Mouse (Mus musculus) heart, embryonic 14.5 days (tissue): ENCODE results near the gene Ssna1. TPM values are rescaled to one million over a fixed set of nuclear protein-coding genes. Genes with fewer than 3 reads are reported as not detected.
A peak's percentile ranks its signal among the peaks of the same experiment; 100 is the strongest.

ENCODE experiments used
- ATAC-seq: fragments of 200-750 bp; cut with Nextera tagmentation; 2 replicates; pipeline ENCODE4 v1.8.0; 2017; ENCODE audit warnings: low read depth, moderate TSS enrichment; ENCODE audit not compliant: insufficient number of reproducible peaks, insufficient read depth, low FRiP score
- H3K27ac ChIP-seq, 2 experiments: fragments of 200-500 bp in 1 of 2; fragments of 300-500 bp in 1 of 2; sonication (generic) in 1 of 2; replicated peaks in 1 of 2; 2 replicates each; pipeline ENCODE4 v1.5.1; 2012 to 2014; ENCODE audit warnings: low read depth in 2 of 2, low read length in 2 of 2, control low read depth in 1 of 2, mild to moderate bottlenecking in 1 of 2, mixed read lengths in 1 of 2; ENCODE audit not compliant: control insufficient read depth in 1 of 2, insufficient read depth in 1 of 2
- H3K27me3 ChIP-seq: fragments of 300-500 bp; sonication (generic); 2 replicates; pipeline ENCODE4 v1.6.1; 2014; ENCODE audit warnings: mild to moderate bottlenecking, low read length, control low read depth; ENCODE audit not compliant: control insufficient read depth, insufficient read depth
- H3K36me3 ChIP-seq: fragments of 300-500 bp; sonication (generic); 2 replicates; pipeline ENCODE4 v1.6.1; 2014; ENCODE audit warnings: mild to moderate bottlenecking, control low read depth, low read length, mixed read lengths; ENCODE audit not compliant: control insufficient read depth, insufficient read depth
- H3K4me1 ChIP-seq, 2 experiments: fragments of 200-500 bp in 1 of 2; fragments of 300-500 bp in 1 of 2; sonication (generic) in 1 of 2; 2 replicates each; pipeline ENCODE4 v1.6.1; 2012 to 2014; ENCODE audit warnings: low read length in 2 of 2, control low read depth in 1 of 2, mixed read lengths in 1 of 2; ENCODE audit not compliant: control insufficient read depth in 2 of 2, insufficient read depth in 2 of 2
- H3K4me2 ChIP-seq: fragments of 300-500 bp; sonication (generic); 2 replicates; pipeline ENCODE4 v1.6.1; 2014; ENCODE audit warnings: mild to moderate bottlenecking, low read length
- H3K4me3 ChIP-seq, 2 experiments: fragments of 200-500 bp in 1 of 2; fragments of 300-500 bp in 1 of 2; sonication (generic) in 1 of 2; 2 replicates each; pipeline ENCODE4 v1.5.1; 2012 to 2014; ENCODE audit warnings: low read length in 2 of 2, mild to moderate bottlenecking in 2 of 2, control low read depth in 1 of 2, low read depth in 1 of 2, moderate library complexity in 1 of 2; ENCODE audit not compliant: control insufficient read depth in 1 of 2, insufficient read depth in 1 of 2
- H3K9ac ChIP-seq: fragments of 300-500 bp; sonication (generic); 2 replicates; pipeline ENCODE4 v1.6.1; 2014; ENCODE audit warnings: mild to moderate bottlenecking, low read length
- H3K9me3 ChIP-seq: fragments of 300-500 bp; sonication (generic); 2 replicates; pipeline ENCODE4 v1.6.1; 2016; ENCODE audit warnings: low read length, control low read depth; ENCODE audit not compliant: control insufficient read depth
- WGBS: fragments of 180-500 bp; shearing (Covaris S2); extraction: QIAGEN DNeasy Blood & Tissue Kit; methylation state at CpG from one replicate; pipeline ENCODE4 v1.1.7; 2014; 5-methylcytosine and 5-hydroxymethylcytosine counted together
- polyA plus RNA-seq: library from polyadenylated mRNA; unstranded; fragments of >200 nt; fragmentation: Nextera tagmentation; extraction: Ambion mirVana; gene quantifications from 2 replicates; pipeline ENCODE4 v1.2.1, GENCODE M21; 2014

Gene Ssna1
- polyA plus RNA-seq, 1 experiment from 2014 or later, result 163 TPM

DNA sequence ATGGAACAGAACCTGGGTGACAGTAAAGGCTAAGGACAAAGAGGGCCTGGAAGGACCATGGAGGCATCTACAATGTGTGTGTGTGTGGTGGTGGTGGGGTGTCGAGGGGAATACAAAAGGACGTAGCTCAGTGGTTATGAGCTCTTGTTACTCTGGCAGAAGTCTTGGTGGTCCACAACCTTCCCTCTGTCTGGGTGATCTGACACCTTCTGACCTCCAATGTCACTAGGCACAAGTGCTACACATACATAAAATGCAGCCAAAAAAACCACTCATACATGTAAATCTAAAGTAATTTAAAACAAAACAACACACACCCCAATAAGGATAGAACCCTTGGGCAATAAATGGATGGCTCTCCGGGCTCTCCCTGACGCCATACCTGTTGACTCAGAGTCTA lies 44.8 kb downstream of the Ssna1 start:
- H3K4me2 ChIP-seq, result no peak overlapping the region
- H3K36me3 ChIP-seq, result peaks cover 6% of the 10 kb centered on the region; the same call in 1 of the 2 replicates
- H3K4me1 ChIP-seq, result peaks cover 5 to 21% of the 10 kb centered on the region in 2 experiments
- no peak overlapping the region for H3K4me3 ChIP-seq
- H3K27ac ChIP-seq, result no peak overlapping the region
- H3K9ac ChIP-seq, result no peak overlapping the region
- no peaks in the 10 kb centered on the region for H3K9me3 ChIP-seq
- H3K27me3 ChIP-seq, result peaks cover 22% of the 10 kb centered on the region
- no peak for ATAC-seq
- 92% methylated on average over 4 of the region's 4 CpGs for WGBS

GRCm38 (mm10) chr2:25226864-25227263 lies 45.4 kb downstream of the Ssna1 start:
- Histone ChIP-seq H3K4me2 (no peak overlapping the region), H3K36me3 (peaks cover 11% of the 10 kb centered on the region), H3K27me3 (peaks cover 20% of the 10 kb centered on the region), H3K4me3 (no peak overlapping the region), H3K27ac (no peak overlapping the region), H3K4me1 (peaks cover 5 to 21% of the 10 kb centered on the region in 2 experiments), H3K9me3 (no peaks in the 10 kb centered on the region), H3K9ac (no peak overlapping the region)
- ATAC-seq, result no peak
- 75% methylated on average over 5 of the region's 5 CpGs for WGBS

DNA sequence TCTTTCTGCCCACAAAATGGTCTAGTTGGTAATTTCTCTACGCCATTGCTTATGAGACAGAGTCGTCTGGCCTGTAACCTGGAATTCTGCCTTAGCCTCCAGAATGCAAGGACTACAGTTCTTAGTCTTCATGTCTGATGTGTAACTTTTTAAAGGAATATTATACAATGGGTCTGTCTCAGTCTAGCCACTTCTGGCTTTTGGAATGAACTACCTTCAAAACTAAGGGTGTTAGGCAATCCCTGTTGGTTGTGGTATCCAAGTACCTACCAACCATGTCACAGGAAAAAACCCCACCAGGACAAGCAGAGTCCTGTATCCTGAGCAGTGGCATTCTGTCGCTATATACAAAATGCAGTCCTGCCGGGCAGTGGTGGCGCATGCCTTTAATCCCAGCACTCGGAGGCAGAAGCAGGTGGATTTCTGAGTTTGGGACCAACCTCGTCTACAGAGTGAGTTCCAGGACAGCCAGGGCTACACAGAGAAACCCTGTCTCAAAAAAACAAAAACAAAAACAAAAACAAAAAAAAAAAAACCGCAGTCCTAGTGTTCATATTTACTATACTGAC lies 46.3 kb downstream of the Ssna1 start:
- WGBS, result 68% methylated on average over 8 of the region's 8 CpGs
- peak overlapping the region in 1 of 2 experiments; percentile 71; a peak in 2 of 4 replicates for H3K4me3 ChIP-seq
- peak overlapping the region; percentile 88 to 97 for H3K27ac ChIP-seq
- peaks cover 5 to 21% of the 10 kb centered on the region in 2 experiments for H3K4me1 ChIP-seq
- peaks cover 11% of the 10 kb centered on the region for H3K27me3 ChIP-seq
- peak overlapping the region; percentile 60 for H3K4me2 ChIP-seq
- peaks cover 20% of the 10 kb centered on the region for H3K36me3 ChIP-seq
- H3K9ac ChIP-seq, result peak overlapping the region; percentile 77
- no peak for ATAC-seq
- no peaks in the 10 kb centered on the region for H3K9me3 ChIP-seq

- H3K27me3 ChIP-seq, result peaks cover 3% of the 10 kb centered on the region; the same call in 1 of the 2 replicates
- peaks cover 20% of the 10 kb centered on the region for H3K36me3 ChIP-seq
- peaks cover 5 to 21% of the 10 kb centered on the region in 2 experiments for H3K4me1 ChIP-seq
- peak overlapping the region; percentile 97 to 100 for H3K27ac ChIP-seq
- peak overlapping the region; percentile 71 to 91 for H3K4me3 ChIP-seq
- peak; percentile 93 for ATAC-seq
- WGBS, result 2% methylated on average over 41 of the region's 41 CpGs
- H3K9ac ChIP-seq, result peak overlapping the region; percentile 77
- peak overlapping the region; percentile 60 for H3K4me2 ChIP-seq
- H3K9me3 ChIP-seq, result no peaks in the 10 kb centered on the region
These were observed 47.2 kb downstream of the Ssna1 start for GRCm38 (mm10) chr2:25224766-25225752.

DNA sequence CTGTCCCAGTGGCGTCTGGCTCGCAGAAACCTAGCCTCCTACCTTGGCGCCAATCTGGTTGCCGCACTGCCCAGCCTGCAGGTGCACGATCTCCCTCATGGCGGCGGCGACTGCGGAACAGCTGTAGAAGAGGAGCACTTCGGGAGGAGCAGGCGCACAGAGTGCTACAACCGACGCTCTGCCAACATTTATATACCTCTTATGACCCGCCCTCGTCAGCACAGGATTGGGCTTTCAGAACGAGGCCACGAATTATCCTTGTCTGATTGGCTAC lies 47.8 kb downstream of the Ssna1 start, which contains the start of gene Tubb4b:
Gene Tubb4b, minus strand, starts transcription at position 211 of the 274 bp plus-strand sequence.
- ATAC-seq, result no peak
- WGBS, result 0% methylated on average over 17 of the region's 17 CpGs

GRCm38 (mm10) chr2:25223681-25224491 lies 48.4 kb downstream of the Ssna1 start:
- Histone ChIP-seq H3K9ac (peak overlapping the region; percentile 84), H3K4me2 (peak overlapping the region; percentile 96), H3K4me1 (peaks cover 4 to 19% of the 10 kb centered on the region in 2 experiments), H3K27me3 (no peaks in the 10 kb centered on the region), H3K27ac (peak overlapping the region; percentile 93 to 98), H3K4me3 (peak overlapping the region; percentile 71 to 89), H3K9me3 (no peaks in the 10 kb centered on the region), H3K36me3 (peaks cover 20% of the 10 kb centered on the region)
- WGBS, result 2% methylated on average over 46 of the region's 53 CpGs
- ATAC-seq, result peak; percentile 45

More for the DNA sequence above, 47.8 kb downstream of the Ssna1 start, which contains the start of gene Tubb4b:
- Histone ChIP-seq H3K9ac (peak within 1 kb of the TSS; percentile 84), H3K36me3 (peaks cover 20% of the 10 kb centered on the region), H3K4me3 (peak within 1 kb of the TSS; percentile 71 to 91), H3K9me3 (no peaks in the 10 kb centered on the region), H3K27ac (peak within 1 kb of the TSS; percentile 97 to 100), H3K4me2 (peak within 1 kb of the TSS; percentile 96), H3K27me3 (no peaks in the 10 kb centered on the region), H3K4me1 (peaks cover 5 to 21% of the 10 kb centered on the region in 2 experiments)

GRCm38 (mm10) chr2:25221331-25221772 lies 50.9 kb downstream of the Ssna1 start:
- Histone ChIP-seq H3K27me3 (no peaks in the 10 kb centered on the region), H3K36me3 (peaks cover 20% of the 10 kb centered on the region), H3K4me2 (no peak overlapping the region), H3K4me1 (peaks cover 2 to 12% of the 10 kb centered on the region in 2 experiments; a peak in 3 of 4 replicates), H3K27ac (no peak overlapping the region), H3K4me3 (no peak overlapping the region), H3K9me3 (no peaks in the 10 kb centered on the region), H3K9ac (no peak overlapping the region)
- WGBS, result 59% methylated on average over 5 of the region's 5 CpGs
- no peak for ATAC-seq
